Mouse (Mus musculus): ENCODE data around the gene Klkb1.
A peak's percentile ranks its signal among the peaks of the same experiment; 100 is the strongest.
"Not testable (repeated sequence)": the region's sequence is repeated elsewhere in the genome, so short reads cannot be mapped to it uniquely, and the experiment has no call there.

Gene Klkb1

GRCm38 (mm10) chr8:45294687-45295086 is at the start of gene Klkb1:
TSS of gene Klkb1 (minus strand) at chr8:45294859.
- DNase-seq (ENCODE audit: low spot score in 2 of 2), result no peak

GRCm38 (mm10) chr8:45344298-45344697 is 49.6 kb upstream of the Klkb1 start:
- no peak for DNase-seq (ENCODE audit: low spot score in 2 of 2)

GRCm38 (mm10) chr8:45341630-45342628 is 47.3 kb upstream of the Klkb1 start:
- DNase-seq (ENCODE audit: low spot score in 2 of 2), result no peak

GRCm38 (mm10) chr8:45333493-45333892 is 38.8 kb upstream of the Klkb1 start:
- DNase-seq (ENCODE audit: low spot score in 2 of 2), result no peak

- DNase-seq (ENCODE audit: low spot score in 2 of 2), result peak; percentile 42 to 64
Observed at GRCm38 (mm10) chr8:45332685-45333409, 38.2 kb upstream of the Klkb1 start, which contains the start of gene Cyp4v3. TSS of gene Cyp4v3 (minus strand) at chr8:45333216.

- no peak for DNase-seq (ENCODE audit: low spot score in 2 of 2)
Observed at GRCm38 (mm10) chr8:45330856-45331255, 36.2 kb upstream of the Klkb1 start.

GRCm38 (mm10) chr8:45329206-45329980 is 34.7 kb upstream of the Klkb1 start:
- no peak for DNase-seq (ENCODE audit: low spot score in 2 of 2)

GRCm38 (mm10) chr8:45327076-45327475 is 32.4 kb upstream of the Klkb1 start:
- not testable (repeated sequence) for DNase-seq (ENCODE audit: low spot score in 2 of 2)

GRCm38 (mm10) chr8:45324151-45324550 is 29.5 kb upstream of the Klkb1 start:
- no peak for DNase-seq (ENCODE audit: low spot score in 2 of 2)

GRCm38 (mm10) chr8:45321365-45321764 is 26.7 kb upstream of the Klkb1 start:
- DNase-seq (ENCODE audit: low spot score in 2 of 2), result no peak

- no peak for DNase-seq (ENCODE audit: low spot score in 2 of 2)
Observed at GRCm38 (mm10) chr8:45320930-45321329, 26.3 kb upstream of the Klkb1 start.

GRCm38 (mm10) chr8:45310967-45311366 is 16.3 kb upstream of the Klkb1 start:
- DNase-seq (ENCODE audit: low spot score in 2 of 2), result no peak

GRCm38 (mm10) chr8:45308366-45308765 is 13.7 kb upstream of the Klkb1 start, which contains the start of gene Gm45753:
TSS of gene Gm45753 (minus strand) at chr8:45308466.
- DNase-seq (ENCODE audit: low spot score in 2 of 2), result no peak

- DNase-seq (ENCODE audit: low spot score in 2 of 2), result no peak
Observed at GRCm38 (mm10) chr8:45305479-45305878, 10.8 kb upstream of the Klkb1 start.

- no peak for DNase-seq (ENCODE audit: low spot score in 2 of 2)
Observed at GRCm38 (mm10) chr8:45304354-45304753, 9.7 kb upstream of the Klkb1 start.

- no peak for DNase-seq (ENCODE audit: low spot score in 2 of 2)
Observed at GRCm38 (mm10) chr8:45302390-45302789, 7.7 kb upstream of the Klkb1 start.

GRCm38 (mm10) chr8:45295276-45295675 is 617 bp upstream of the Klkb1 start:
- no peak for DNase-seq (ENCODE audit: low spot score in 2 of 2)

GRCm38 (mm10) chr8:45291790-45292189 is 2.9 kb downstream of the Klkb1 start:
- DNase-seq (ENCODE audit: low spot score in 2 of 2), result peak; percentile 5 to 22

GRCm38 (mm10) chr8:45281630-45282029 is 13.0 kb downstream of the Klkb1 start:
- DNase-seq (ENCODE audit: low spot score in 2 of 2), result no peak

GRCm38 (mm10) chr8:45277453-45277852 is 17.2 kb downstream of the Klkb1 start:
- DNase-seq (ENCODE audit: low spot score in 2 of 2), result no peak

GRCm38 (mm10) chr8:45274317-45274716 is 20.3 kb downstream of the Klkb1 start:
- DNase-seq (ENCODE audit: low spot score in 2 of 2), result no peak

GRCm38 (mm10) chr8:45269056-45269455 is 25.6 kb downstream of the Klkb1 start:
- no peak for DNase-seq (ENCODE audit: low spot score in 2 of 2)
